Mouse (Mus musculus) forebrain, postnatal 0 days (tissue): ENCODE measurements at regions not wholly inside any gene's neighbourhood (a gene's known extent, or its start where the extent isn't known, plus 50 kb on each side); places are given as distances from the start of the nearest gene placed in this dataset.

Experiments
- ATAC-seq: fragments of 200-750 bp; cut with Nextera tagmentation; 2 replicates; pipeline ENCODE4 v1.8.0; 2017; ENCODE audit warnings: mild to moderate bottlenecking, moderate library complexity
- DNase-seq: peaks from one replicate; pipeline ENCODE4 v3.0.0-alpha.2; 2015
- H3K27ac ChIP-seq: fragments of 300-500 bp; sonication (generic); 2 replicates; pipeline ENCODE4 v1.5.1; 2014; ENCODE audit warnings: low read depth, mild to moderate bottlenecking, antibody characterized with exemption, low read length, moderate library complexity, mixed read lengths
- H3K27me3 ChIP-seq: fragments of 300-500 bp; sonication (generic); 2 replicates; pipeline ENCODE4 v1.6.1; 2014; ENCODE audit warnings: mild to moderate bottlenecking, low read length, mixed read lengths; ENCODE audit not compliant: insufficient read depth
- H3K36me3 ChIP-seq: fragments of 300-500 bp; sonication (generic); 2 replicates; pipeline ENCODE4 v1.6.1; 2014; ENCODE audit warnings: mild to moderate bottlenecking, moderate library complexity; ENCODE audit not compliant: insufficient read depth
- H3K4me1 ChIP-seq: fragments of 300-500 bp; sonication (generic); 2 replicates; pipeline ENCODE4 v1.6.1; 2014; ENCODE audit warnings: antibody characterized with exemption; ENCODE audit not compliant: insufficient read depth
- H3K4me2 ChIP-seq: fragments of 300-500 bp; sonication (generic); 2 replicates; pipeline ENCODE4 v1.6.1; 2014; ENCODE audit warnings: low read depth, mild to moderate bottlenecking, moderate library complexity
- H3K4me3 ChIP-seq: fragments of 300-500 bp; sonication (generic); 2 replicates; pipeline ENCODE4 v1.5.1; 2014; ENCODE audit warnings: low read depth, low read length, mixed read lengths
- H3K9ac ChIP-seq: fragments of 300-500 bp; sonication (generic); 2 replicates; pipeline ENCODE4 v1.6.1; 2014; ENCODE audit warnings: mild to moderate bottlenecking
- H3K9me3 ChIP-seq: fragments of 300-500 bp; sonication (generic); 2 replicates; pipeline ENCODE4 v1.6.1; 2016; ENCODE audit warnings: low read length
- CTCF ChIP-seq: sonication (generic); IDR thresholded peaks from 2 replicates; pipeline ENCODE4 v1.5.1; 2016; ENCODE audit warnings: antibody characterized with exemption, control low read depth, low read depth
- WGBS: fragments of 180-500 bp; shearing (Covaris S2); extraction: QIAGEN DNeasy Blood & Tissue Kit; methylation state at CpG from one replicate; pipeline ENCODE4 v1.1.7; 2014; 5-methylcytosine and 5-hydroxymethylcytosine counted together

GRCm38 (mm10) chr12:47351229-47351628 is 532.5 kb upstream of the Nova1 start:
- no peak for TF ChIP-seq CTCF
- no peak overlapping the region for H3K9ac ChIP-seq
- H3K4me1 ChIP-seq, result no peaks in the 10 kb centered on the region
- ATAC-seq (no peak), DNase-seq (no peak)
- no peak overlapping the region for H3K4me2 ChIP-seq
- H3K9me3 ChIP-seq, result no peaks in the 10 kb centered on the region
- H3K27ac ChIP-seq, result no peak overlapping the region
- H3K36me3 ChIP-seq, result no peaks in the 10 kb centered on the region
- no peaks in the 10 kb centered on the region for H3K27me3 ChIP-seq
- no peak overlapping the region for H3K4me3 ChIP-seq
- 98% methylated on average over 1 of the region's 1 CpGs for WGBS

GRCm38 (mm10) chr12:47313413-47313812 is 494.7 kb upstream of the Nova1 start:
- no peak overlapping the region for H3K27ac ChIP-seq
- H3K27me3 ChIP-seq, result no peaks in the 10 kb centered on the region
- no peak overlapping the region for H3K9ac ChIP-seq
- H3K4me1 ChIP-seq, result no peaks in the 10 kb centered on the region
- H3K4me3 ChIP-seq, result no peak overlapping the region
- 15% methylated on average over 2 of the region's 2 CpGs for WGBS
- peak; percentile 56 for TF ChIP-seq CTCF
- DNase-seq (peak; percentile 51), ATAC-seq (peak; percentile 65; the same call in 1 of the 2 replicates)
- no peaks in the 10 kb centered on the region for H3K9me3 ChIP-seq
- no peak overlapping the region for H3K4me2 ChIP-seq
- H3K36me3 ChIP-seq, result no peaks in the 10 kb centered on the region

GRCm38 (mm10) chr12:47275904-47276303 is 457.2 kb upstream of the Nova1 start:
- no peak overlapping the region for H3K9ac ChIP-seq
- peak; percentile 73 for ATAC-seq

GRCm38 (mm10) chr12:47272309-47272708 is 453.6 kb upstream of the Nova1 start:
- ATAC-seq (no peak), DNase-seq (no peak)
- no peak overlapping the region for H3K4me2 ChIP-seq
- no peaks in the 10 kb centered on the region for H3K4me1 ChIP-seq
- H3K27ac ChIP-seq, result no peak overlapping the region
- H3K4me3 ChIP-seq, result no peak overlapping the region
- TF ChIP-seq CTCF, result no peak
- H3K9me3 ChIP-seq, result no peaks in the 10 kb centered on the region
- no peaks in the 10 kb centered on the region for H3K36me3 ChIP-seq
- no peaks in the 10 kb centered on the region for H3K27me3 ChIP-seq
- WGBS, result 90% methylated on average over 2 of the region's 2 CpGs
- no peak overlapping the region for H3K9ac ChIP-seq

More at GRCm38 (mm10) chr12:47275904-47276303, 457.2 kb upstream of the Nova1 start:
- 57% methylated on average over 3 of the region's 3 CpGs for WGBS
- DNase-seq, result no peak
- H3K4me2 ChIP-seq, result no peak overlapping the region
- no peaks in the 10 kb centered on the region for H3K9me3 ChIP-seq
- no peak overlapping the region for H3K27ac ChIP-seq
- H3K27me3 ChIP-seq, result no peaks in the 10 kb centered on the region
- no peaks in the 10 kb centered on the region for H3K4me1 ChIP-seq
- no peak overlapping the region for H3K4me3 ChIP-seq
- no peak for TF ChIP-seq CTCF
- H3K36me3 ChIP-seq, result no peaks in the 10 kb centered on the region

- no peak overlapping the region for H3K27ac ChIP-seq
- no peaks in the 10 kb centered on the region for H3K4me1 ChIP-seq
- DNase-seq (no peak), ATAC-seq (no peak)
- H3K4me2 ChIP-seq, result no peak overlapping the region
- H3K9ac ChIP-seq, result no peak overlapping the region
- no peaks in the 10 kb centered on the region for H3K36me3 ChIP-seq
- WGBS, result 47% methylated on average over 1 of the region's 1 CpGs
- H3K9me3 ChIP-seq, result no peaks in the 10 kb centered on the region
- H3K4me3 ChIP-seq, result no peak overlapping the region
- no peaks in the 10 kb centered on the region for H3K27me3 ChIP-seq
- no peak for TF ChIP-seq CTCF
Observed at GRCm38 (mm10) chr12:47264118-47264517, 445.4 kb upstream of the Nova1 start.

GRCm38 (mm10) chr12:47263408-47263807 is 444.7 kb upstream of the Nova1 start:
- DNase-seq, result no peak
- Histone ChIP-seq H3K36me3 (no peaks in the 10 kb centered on the region), H3K27ac (no peak overlapping the region), H3K4me3 (no peak overlapping the region), H3K9ac (no peak overlapping the region), H3K4me1 (no peaks in the 10 kb centered on the region), H3K4me2 (no peak overlapping the region), H3K9me3 (no peaks in the 10 kb centered on the region), H3K27me3 (no peaks in the 10 kb centered on the region)
- no peak for TF ChIP-seq CTCF
- WGBS, result 9% methylated on average over 1 of the region's 1 CpGs
- no peak for ATAC-seq

- Histone ChIP-seq H3K27ac (no peak overlapping the region), H3K9me3 (no peaks in the 10 kb centered on the region), H3K9ac (no peak overlapping the region), H3K27me3 (no peaks in the 10 kb centered on the region), H3K4me3 (no peak overlapping the region), H3K36me3 (no peaks in the 10 kb centered on the region), H3K4me1 (no peaks in the 10 kb centered on the region), H3K4me2 (no peak overlapping the region)
- ATAC-seq (no peak), DNase-seq (no peak)
- no peak for TF ChIP-seq CTCF
Observed at GRCm38 (mm10) chr12:47252306-47252705, 433.6 kb upstream of the Nova1 start.
